Mouse (Mus musculus) embryo, embryonic 10.5 days (tissue): ENCODE measurements around the gene Madd.

ENCODE experiments used
- DNase-seq: peaks from one replicate; pipeline ENCODE4 v3.0.0-alpha.2; 2015; ENCODE audit warnings: low spot score

Gene Madd

GRCm38 (mm10) chr2:91175490-91175889 lies 8.1 kb downstream of the Madd start:
- DNase-seq: no peak

DNA sequence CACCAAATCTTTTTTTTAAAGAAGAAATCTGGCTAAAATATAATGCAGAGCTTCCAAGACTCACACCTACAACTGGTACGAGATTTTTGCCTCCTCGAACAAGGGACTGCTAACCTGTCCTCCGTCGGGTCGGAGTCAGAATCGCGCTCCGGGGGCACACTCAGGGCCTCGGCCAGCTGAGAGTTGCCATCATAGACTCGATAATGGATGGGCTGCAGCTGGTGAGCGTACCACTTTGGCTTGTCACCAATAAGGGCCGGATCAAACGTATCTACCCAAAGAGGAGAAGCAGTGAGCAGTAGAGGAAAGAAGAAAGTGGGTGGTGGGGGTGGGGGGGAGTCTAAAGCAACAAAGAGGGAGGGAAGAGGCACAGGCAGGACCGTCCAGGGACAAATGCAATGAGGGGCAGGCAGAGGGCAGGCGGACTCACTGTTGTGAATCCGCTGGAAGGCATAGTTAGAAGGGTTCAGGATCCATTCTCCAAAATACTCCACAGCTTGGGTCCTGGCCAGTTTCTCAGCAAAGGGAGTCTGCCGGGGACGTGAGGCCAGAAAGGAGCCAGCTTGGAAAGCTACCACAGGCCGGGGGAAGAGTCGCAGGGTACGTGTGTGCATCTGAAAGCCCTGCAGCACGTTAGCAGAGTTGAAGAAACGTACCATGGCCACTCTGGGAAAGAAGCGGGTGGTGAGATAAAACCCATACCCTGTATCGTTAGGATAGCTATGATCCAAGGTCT lies 13.9 kb downstream of the Madd start:
- DNase-seq: no peak

GRCm38 (mm10) chr2:91167629-91168028 lies 16.0 kb downstream of the Madd start:
- no peak for DNase-seq

DNA sequence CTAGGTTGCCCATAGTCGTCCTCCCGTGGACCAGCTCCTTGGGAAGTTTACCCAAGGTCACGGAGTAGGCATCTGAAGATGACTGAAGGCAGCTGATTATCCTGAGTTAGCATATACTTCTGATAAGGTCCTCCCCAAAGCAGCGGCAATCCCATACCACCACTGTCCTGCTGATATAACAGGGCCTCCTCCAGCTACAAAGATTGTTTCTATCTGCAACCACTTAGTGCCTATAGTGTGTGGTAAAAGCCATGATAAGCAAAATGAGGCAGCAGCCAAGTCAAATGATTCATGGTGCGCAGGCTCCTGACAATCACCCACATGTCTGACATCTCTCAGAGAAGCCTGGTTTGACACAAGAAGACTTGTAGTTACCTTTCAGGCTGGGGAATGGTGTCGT lies 18.6 kb downstream of the Madd start:
- DNase-seq: no peak

GRCm38 (mm10) chr2:91163532-91163931 lies 20.1 kb downstream of the Madd start:
- no peak for DNase-seq

DNA sequence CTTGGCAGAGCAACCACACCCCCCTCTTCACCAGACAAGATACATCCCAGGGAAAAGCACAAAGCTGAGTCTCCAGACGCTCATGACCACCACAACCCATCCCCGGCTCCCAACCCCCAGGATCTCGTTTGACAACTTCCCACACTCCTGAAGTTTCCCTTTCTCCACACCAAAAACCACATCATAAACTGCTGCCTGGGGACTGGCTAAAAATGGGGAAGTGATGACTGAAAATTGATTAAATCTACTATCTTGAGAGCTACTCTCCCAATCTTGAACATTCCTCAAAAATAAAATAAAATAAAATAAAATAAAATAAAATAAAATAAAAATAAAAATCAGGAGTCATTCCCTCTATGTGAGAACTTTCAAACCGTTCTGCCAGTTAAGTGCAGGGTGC lies 20.7 kb downstream of the Madd start:
- no peak for DNase-seq

DNA sequence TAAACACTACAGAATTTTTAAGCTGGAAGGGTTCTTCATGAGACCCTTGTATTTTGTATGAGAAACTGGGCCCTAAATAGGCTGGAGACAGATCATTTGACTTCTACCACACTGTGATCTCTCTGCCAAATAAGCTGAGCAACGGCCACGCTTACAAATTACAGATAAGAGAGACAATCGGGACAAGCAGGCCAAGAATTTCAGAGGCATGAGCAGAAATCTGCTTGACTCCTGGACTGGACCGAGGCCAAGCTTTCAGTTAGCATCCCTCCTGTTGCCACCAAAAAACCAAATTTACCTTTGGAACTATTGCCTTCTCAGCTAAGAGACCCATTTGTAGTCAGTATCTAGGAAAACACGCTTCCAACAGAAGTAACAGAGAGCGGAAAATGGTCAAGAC lies 23.0 kb downstream of the Madd start:
- no peak for DNase-seq

GRCm38 (mm10) chr2:91157002-91157752 lies 26.5 kb downstream of the Madd start:
- DNase-seq: no peak

- DNase-seq: no peak
Measured at GRCm38 (mm10) chr2:91154091-91154490, 29.5 kb downstream of the Madd start.

DNA sequence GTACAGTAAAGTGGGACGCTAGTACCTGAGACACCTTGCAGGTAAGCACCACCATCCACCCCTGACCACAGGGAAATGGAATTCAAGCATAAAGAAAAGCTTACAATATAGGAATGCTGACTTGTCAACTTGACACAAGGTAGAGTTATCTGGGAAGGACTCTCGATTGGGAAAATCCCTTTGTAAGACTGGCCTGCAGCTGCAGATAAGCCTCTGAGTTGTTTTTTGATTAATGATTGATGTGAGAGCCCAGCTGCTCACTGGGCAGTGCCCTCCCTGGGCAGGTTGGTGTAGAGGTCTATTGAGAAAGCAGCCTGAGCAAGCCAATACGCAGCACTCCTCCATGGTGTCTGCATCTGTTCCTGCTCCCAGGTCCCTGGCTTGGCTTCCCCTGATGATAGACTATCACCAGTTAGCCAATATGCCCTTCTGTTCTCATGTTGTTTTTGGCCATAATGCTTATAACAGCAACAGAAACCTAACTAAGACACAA lies 30.7 kb downstream of the Madd start:
- no peak for DNase-seq

GRCm38 (mm10) chr2:91151331-91151730 lies 32.3 kb downstream of the Madd start:
- no peak for DNase-seq

DNA sequence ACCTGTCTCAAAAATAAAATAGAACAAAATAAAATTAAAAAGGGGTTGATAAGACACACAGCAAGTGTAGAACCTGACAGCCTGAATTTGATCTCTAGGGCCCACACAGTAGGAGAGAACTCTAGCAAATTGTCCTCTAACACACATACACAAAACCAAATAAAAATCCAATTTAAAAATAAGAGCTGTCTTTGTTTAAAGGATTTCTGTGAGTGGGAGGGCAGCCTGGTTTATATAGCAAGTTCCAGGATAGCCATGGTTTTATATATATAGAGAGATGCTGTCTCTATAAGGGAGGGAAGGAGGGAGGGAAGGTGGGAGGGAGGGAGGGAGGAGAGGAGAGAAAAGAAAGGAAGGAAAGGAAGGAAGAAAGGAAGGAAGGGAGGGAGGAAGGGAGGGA lies 35.5 kb downstream of the Madd start:
- no peak for DNase-seq

GRCm38 (mm10) chr2:91143401-91143800 lies 40.2 kb downstream of the Madd start:
- DNase-seq: no peak

DNA sequence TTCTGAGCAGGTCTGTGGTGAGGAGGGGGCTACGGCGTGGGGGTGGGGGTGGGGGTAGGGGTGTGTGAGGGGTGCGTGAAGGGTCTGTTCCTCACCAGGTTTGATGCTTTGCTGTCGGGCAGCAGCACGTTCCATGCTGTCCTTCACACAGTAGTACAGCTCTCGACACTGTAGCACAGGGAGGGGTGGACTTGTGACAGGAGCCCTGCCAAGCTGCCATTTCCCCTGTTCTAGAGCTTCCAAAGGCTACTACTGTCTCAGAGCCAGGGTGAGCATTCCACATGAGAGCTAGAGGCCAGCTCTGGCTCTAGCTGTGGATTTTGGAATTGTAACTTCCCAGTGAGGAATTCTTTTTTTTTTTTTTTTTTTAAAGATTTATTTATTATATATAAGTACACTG lies 40.7 kb downstream of the Madd start:
- no peak for DNase-seq

DNA sequence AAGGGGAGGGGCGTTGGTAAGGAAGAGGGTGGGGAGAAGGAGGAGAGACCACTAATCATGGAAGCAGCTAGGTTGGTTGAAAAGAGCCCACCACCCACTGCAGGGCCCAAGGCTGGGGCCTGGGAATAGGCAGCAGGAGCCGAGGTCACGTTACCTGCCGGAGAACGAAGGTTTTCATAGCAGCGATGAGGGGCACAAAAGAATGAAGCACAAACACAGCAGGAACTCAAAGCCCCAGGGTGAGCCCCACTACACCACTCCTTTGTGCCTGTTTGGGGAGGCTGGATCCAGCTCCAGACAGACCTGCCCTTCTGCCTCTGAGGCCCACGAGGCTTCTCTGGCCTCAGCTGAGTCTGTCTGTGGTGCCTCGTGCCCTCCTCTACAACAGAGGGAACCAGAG lies 43.9 kb downstream of the Madd start:
- DNase-seq: no peak

GRCm38 (mm10) chr2:91139311-91139710 lies 44.3 kb downstream of the Madd start:
- no peak for DNase-seq

DNA sequence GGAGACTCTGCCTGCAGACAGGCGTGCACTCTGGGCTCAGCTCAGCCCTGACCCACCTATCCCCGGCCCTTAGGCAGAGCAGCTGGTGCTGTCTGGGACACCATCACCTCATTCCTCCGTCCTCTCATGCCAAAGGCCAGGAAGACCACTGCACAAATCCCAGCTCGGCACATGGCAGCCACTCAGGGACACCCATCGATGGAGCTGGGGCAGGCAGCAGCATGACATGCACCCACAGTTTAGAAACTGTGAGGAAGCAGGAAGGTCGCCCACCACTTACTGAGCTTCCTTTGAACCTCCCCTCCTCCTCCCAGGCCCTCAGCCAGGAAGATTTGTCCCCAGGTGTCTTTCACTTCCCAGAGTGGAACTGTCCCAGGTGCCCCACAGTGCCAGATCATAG lies 46.2 kb downstream of the Madd start:
- DNase-seq: no peak

- DNase-seq: no peak
Measured at GRCm38 (mm10) chr2:91136513-91137412, 46.9 kb downstream of the Madd start.

DNA sequence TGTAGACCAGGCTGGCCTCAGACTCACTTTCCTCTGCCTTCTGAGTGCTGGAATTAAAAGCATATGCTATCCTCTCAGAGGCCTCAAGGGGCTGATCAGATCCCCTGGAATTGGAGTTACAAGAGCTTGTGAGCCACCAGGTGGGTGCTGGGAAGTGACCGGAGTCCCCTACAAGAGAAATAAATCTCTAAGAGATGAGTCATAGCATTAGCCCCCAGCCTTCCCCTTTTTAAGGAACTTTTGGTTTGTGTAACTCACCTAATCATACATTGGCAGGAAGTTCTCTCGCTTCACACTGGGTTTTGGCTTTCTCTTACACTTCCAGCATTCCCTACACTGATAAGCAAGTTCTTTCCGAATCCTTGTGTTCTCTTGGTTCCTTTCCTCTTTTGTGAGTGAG lies 51.6 kb downstream of the Madd start:
- no peak for DNase-seq

- no peak for DNase-seq
Measured at GRCm38 (mm10) chr2:91131251-91131650, 52.4 kb downstream of the Madd start.

DNA sequence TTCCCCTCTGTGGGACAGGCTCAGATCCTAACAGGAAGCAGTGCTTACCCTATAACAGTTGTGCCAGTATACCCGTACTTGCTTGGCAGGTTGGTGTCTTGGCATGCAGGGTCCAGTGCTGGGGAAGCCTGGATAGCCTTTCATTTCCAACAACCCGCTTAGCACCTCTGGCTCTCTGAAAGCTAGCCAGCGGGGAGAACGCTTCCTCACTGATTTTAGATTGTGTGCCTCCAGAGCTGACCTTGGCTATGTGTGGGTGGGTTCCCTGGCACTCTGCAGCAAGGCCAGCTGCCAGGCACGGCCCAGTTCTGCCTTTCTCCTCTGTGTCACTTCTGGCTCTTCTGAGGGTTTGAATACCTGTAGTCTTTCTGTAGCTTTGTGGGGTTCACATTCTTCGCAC lies 53.5 kb downstream of the Madd start:
- DNase-seq: no peak

DNA sequence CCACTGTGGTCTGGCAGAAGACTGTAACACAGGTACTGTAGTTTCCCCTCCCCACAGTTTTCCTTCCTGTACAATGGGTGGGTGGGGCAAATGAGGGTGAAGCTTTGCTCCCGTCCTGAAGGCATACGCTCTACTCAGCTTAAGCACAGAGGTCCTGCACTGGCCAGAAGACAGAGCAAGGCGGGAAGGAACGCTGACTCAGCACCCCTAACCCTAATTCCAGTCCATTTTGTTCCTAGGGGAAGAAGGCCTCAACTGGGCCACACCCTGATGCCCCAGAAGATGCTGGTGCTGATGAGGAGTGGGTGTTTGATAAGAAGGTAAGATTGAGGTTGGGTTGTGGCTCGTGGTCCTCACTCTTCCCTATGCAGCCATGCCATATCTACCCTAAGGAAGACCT lies 54.9 kb downstream of the Madd start:
- DNase-seq: no peak

- no peak for DNase-seq
Measured at GRCm38 (mm10) chr2:91125101-91125500, 58.5 kb downstream of the Madd start.
